Mouse (Mus musculus) erythroblast, embryonic 14.5 days (primary cell): ENCODE data around the gene Meis3.

Source experiments
- GATA1 ChIP-seq: IDR thresholded peaks from 2 replicates; pipeline ENCODE4 v1.6.1; 2012; ENCODE audit warnings: low read length, inconsistent platforms, mixed read lengths
- TAL1 ChIP-seq: IDR thresholded peaks from 3 replicates; pipeline ENCODE4 v1.6.1; 2012; ENCODE audit warnings: low read length, inconsistent platforms, mixed read lengths

- no peak for TF ChIP-seq GATA1
- TF ChIP-seq TAL1 = no peak
Observed at GRCm38 (mm10) chr7:16174597-16175541, at the start of gene Meis3.
